Mouse (Mus musculus): ENCODE results near the gene Cyp4f14.

DNA sequence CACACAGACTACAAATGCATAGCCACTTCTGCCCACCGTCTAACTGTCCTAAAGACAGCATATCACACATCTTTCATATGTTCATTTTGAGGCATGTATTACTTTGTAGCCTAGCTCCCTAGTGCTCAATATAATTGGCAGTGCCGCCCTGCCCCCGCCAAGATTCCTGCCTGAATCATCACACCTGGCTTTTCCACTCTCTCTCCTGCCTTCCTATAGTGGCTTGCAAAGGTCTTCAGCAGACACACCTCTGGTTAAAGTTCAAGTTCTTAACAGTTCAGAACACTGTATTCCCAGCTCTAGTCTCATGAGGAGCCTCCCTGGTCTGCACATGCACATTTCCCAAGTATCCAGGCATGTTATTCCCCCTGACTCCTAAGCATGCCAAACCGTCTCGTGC is 10.7 kb upstream of the Cyp4f14 start:
- no peak for TF ChIP-seq POLR2A (IDR thresholded peaks at IDR 0.05; ENCODE audit: borderline replicate concordance, control insufficient read depth, low read depth, low read length)
- TF ChIP-seq CTCF (IDR thresholded peaks at IDR 0.05; ENCODE audit: control insufficient read depth, insufficient read depth, low read length) = no peak

Measured in bone marrow, adult 2 months (tissue).